Mouse (Mus musculus): Measurements from ENCODE around the gene Tnf. TPM values are rescaled to one million over a fixed set of nuclear protein-coding genes. Genes with fewer than 3 reads are reported as not detected.

The Tnf gene
- polyA plus RNA-seq, 1 experiment from 2014 or later, result 0.74 TPM

DNA sequence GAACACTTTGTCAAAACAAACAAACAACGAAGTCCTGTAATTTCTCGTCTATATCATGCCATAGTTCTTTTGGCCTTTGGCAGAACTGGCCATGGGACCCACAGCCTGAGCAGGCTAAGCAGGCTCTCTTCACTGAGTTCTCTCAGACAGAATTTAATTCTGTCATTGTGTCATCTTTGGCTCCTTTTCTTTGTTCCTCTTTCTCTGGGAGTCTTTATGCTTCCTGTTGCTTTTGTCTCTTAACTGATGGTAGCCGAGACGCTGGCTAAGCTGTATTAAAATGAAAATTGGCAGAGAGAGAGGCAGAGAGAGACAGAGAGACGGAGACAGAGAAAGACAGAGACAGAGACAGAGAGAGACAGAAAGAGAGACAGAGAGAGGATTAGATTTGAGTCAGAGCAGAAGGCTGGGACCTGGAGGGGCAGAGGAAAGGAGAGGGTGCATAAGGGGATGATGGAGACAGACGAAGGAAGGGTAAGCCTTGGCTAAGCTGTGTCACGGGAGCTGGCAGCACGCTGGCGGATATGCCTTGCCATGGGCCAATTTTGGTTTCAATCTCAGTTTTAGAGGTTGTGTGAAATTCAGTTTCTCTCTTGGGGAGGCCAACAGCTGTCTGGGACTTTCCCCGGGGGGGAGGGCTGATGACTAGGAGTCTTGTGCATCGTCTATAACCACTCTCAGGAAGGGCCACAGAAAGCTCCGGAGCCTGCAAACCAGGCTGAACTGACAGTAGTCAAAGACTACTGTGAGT, 8.2 kb upstream of the Tnf start:
- Histone ChIP-seq H3K4me2 (ENCODE audit: low read depth, low read length) (no peak overlapping the region), H3K4me1 (ENCODE audit: control insufficient read depth, insufficient read depth, low read length) (no peaks in the 10 kb centered on the region), H3K9me3 (ENCODE audit: control insufficient read depth, low read length) (no peaks in the 10 kb centered on the region), H3K27ac (replicated peaks; ENCODE audit: low read depth, low read length) (no peak overlapping the region), H3K4me3 (ENCODE audit: low read depth, low read length) (no peak overlapping the region), H3K27me3 (replicated peaks; ENCODE audit: control insufficient read depth, insufficient read depth, low read length) (0 out of 2 replicates have a peak, but pooled peaks cover 4% of the 10 kb centered on the region), H3K36me3 (ENCODE audit: control insufficient read depth, insufficient read depth, low read length) (no peaks in the 10 kb centered on the region), H3K9ac (ENCODE audit: low read depth, low read length) (no peak overlapping the region)
- ATAC-seq (ENCODE audit: low read depth) (no peak), DNase-seq (ENCODE audit: low spot score) (no peak)
- WGBS, result 75% methylated on average over 12 of the region's 12 CpGs

DNA sequence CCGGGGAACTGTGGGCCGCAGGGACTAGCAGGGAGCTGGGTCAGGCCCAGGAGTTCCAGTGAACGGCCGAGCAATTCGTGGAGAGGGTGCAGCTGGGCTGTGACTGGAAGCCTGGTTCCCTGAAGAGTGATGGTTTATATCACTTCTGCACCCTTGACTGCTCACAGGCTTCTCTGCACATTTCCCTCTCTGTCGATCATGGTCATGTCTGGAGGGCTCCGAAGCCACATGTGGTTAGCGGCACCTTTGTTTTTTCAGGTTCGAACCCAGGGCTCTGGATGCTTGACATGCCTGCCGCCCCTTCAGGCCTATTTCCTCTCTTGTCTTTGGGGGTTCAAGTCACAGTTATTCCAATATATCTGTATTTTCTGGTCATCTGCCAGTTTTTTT, 3.6 kb upstream of the Tnf start:
- Histone ChIP-seq H3K27ac (replicated peaks; ENCODE audit: low read depth, low read length) (no peak overlapping the region), H3K4me3 (ENCODE audit: low read depth, low read length) (no peak overlapping the region), H3K4me1 (ENCODE audit: control insufficient read depth, insufficient read depth, low read length) (no peaks in the 10 kb centered on the region), H3K4me2 (ENCODE audit: low read depth, low read length) (no peak overlapping the region), H3K9ac (ENCODE audit: low read depth, low read length) (no peak overlapping the region), H3K9me3 (ENCODE audit: control insufficient read depth, low read length) (no peaks in the 10 kb centered on the region), H3K36me3 (ENCODE audit: control insufficient read depth, insufficient read depth, low read length) (no peaks in the 10 kb centered on the region), H3K27me3 (replicated peaks; ENCODE audit: control insufficient read depth, insufficient read depth, low read length) (peaks cover 22% of the 10 kb centered on the region)
- DNase-seq (ENCODE audit: low spot score), result no peak
- no peak for ATAC-seq (ENCODE audit: low read depth)
- WGBS, result 52% methylated on average over 10 of the region's 10 CpGs

DNA sequence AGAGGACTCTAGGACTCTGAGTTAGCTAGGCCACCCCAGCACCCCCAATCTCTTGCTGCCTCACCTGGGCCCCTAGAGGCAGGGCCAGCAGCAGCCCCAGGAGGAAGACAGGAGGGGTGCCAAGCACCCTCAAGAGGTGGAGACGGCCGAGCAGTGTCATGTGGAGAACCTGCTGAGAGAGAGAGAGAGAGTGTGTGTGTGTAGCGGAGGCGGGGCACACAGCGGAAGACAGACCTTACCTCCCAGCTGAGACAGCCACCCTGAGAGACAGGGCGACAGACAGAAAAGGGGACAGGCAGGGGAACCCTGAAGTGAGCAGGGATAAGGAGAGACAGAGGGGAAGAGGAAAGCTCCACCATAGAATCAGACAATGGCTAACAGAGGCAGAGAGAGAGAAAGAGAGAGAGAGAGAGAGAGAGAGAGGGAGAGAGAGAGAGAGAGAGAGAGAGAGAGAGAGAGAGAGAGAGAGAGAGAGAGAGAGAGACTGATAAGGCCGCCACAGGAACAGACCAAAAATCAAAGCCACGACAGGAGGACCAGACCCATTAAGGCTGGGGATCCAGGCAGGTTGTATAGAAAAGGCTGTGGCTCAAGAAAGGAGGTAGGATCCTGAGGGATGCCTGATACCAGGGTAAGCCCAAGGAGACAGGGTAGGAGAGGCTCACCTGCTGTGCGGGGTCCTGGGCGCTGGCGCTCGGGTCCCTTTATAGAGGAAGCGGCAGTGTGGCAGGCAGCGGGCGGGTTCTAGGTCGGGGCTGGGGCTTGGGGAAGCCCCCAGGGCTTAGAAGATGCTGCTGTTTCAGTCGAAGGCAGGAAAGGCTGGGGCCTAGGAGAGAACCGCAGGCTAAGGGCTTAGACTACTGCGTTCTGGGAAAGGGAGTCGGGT, 2.9 kb upstream of the Tnf start, which contains the start of gene Lta:
Gene Lta (minus strand): TSS at position 858 of the 886 bp plus-strand sequence.
- Histone ChIP-seq H3K27ac (replicated peaks; ENCODE audit: low read depth, low read length) (no peak within 1 kb of the TSS), H3K27me3 (replicated peaks; ENCODE audit: control insufficient read depth, insufficient read depth, low read length) (peaks cover 22% of the 10 kb centered on the region), H3K4me1 (ENCODE audit: control insufficient read depth, insufficient read depth, low read length) (no peaks in the 10 kb centered on the region), H3K4me3 (ENCODE audit: low read depth, low read length) (no peak within 1 kb of the TSS), H3K4me2 (ENCODE audit: low read depth, low read length) (no peak within 1 kb of the TSS), H3K9ac (ENCODE audit: low read depth, low read length) (no peak within 1 kb of the TSS; the same call in 1 of the 2 replicates), H3K9me3 (ENCODE audit: control insufficient read depth, low read length) (no peaks in the 10 kb centered on the region), H3K36me3 (ENCODE audit: control insufficient read depth, insufficient read depth, low read length) (no peaks in the 10 kb centered on the region)
- WGBS, result 18% methylated on average over 15 of the region's 20 CpGs
- no peak for ATAC-seq (ENCODE audit: low read depth)
- DNase-seq (ENCODE audit: low spot score), result no peak

DNA sequence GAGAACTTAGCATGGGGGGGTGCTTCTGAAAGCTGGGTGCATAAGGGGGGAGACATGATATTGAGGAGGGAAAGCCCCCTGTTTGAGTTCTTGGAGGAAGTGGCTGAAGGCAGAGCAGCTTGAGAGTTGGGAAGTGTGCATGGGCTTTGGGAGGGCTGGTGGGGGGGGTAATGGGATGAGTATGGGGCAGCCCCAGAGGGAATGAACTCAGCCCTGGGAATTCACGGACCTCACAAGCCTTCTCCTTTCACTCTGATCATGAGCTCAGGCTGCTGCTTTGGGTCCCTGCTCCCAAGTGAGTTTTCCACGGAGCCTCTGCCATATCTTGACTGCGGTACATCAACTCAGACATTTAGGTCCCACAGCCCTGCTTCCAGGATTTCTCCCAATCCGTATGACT, 635 bp upstream of the Tnf start:
- Histone ChIP-seq H3K27ac (replicated peaks; ENCODE audit: low read depth, low read length) (no peak overlapping the region), H3K27me3 (replicated peaks; ENCODE audit: control insufficient read depth, insufficient read depth, low read length) (peaks cover 28% of the 10 kb centered on the region), H3K4me1 (ENCODE audit: control insufficient read depth, insufficient read depth, low read length) (no peaks in the 10 kb centered on the region), H3K9me3 (ENCODE audit: control insufficient read depth, low read length) (no peaks in the 10 kb centered on the region), H3K4me3 (ENCODE audit: low read depth, low read length) (no peak overlapping the region), H3K9ac (ENCODE audit: low read depth, low read length) (no peak overlapping the region), H3K4me2 (ENCODE audit: low read depth, low read length) (no peak overlapping the region), H3K36me3 (ENCODE audit: control insufficient read depth, insufficient read depth, low read length) (no peaks in the 10 kb centered on the region)
- 70% methylated on average over 4 of the region's 4 CpGs for WGBS
- no peak for ATAC-seq (ENCODE audit: low read depth)
- DNase-seq (ENCODE audit: low spot score), result no peak

DNA sequence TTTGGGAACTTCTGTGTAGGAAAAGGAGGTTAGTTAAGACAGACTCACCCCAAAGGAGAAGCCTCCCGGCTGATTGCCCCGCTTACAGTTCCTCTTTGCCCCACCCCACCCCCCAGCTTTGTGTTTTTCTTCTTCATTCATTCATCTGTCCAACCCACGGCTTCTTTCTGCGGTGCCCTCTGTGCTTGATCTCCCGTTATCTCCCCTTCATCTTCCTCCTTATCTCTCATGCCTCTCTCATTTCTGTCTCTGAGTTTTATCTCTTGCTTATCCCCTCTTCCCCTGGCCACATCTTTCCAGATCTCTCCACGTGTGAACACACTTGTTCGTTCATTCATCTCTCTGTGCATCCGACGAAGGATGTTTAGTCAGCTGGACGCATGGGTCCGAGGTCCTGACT, 679 bp downstream of the Tnf start:
- Histone ChIP-seq H3K9me3 (ENCODE audit: control insufficient read depth, low read length) (no peaks in the 10 kb centered on the region), H3K27me3 (replicated peaks; ENCODE audit: control insufficient read depth, insufficient read depth, low read length) (peaks cover 38% of the 10 kb centered on the region), H3K4me1 (ENCODE audit: control insufficient read depth, insufficient read depth, low read length) (peaks cover 1% of the 10 kb centered on the region; the same call in 1 of the 2 replicates), H3K27ac (replicated peaks; ENCODE audit: low read depth, low read length) (no peak overlapping the region), H3K4me2 (ENCODE audit: low read depth, low read length) (no peak overlapping the region), H3K4me3 (ENCODE audit: low read depth, low read length) (0 out of 2 replicates have a peak overlapping the region, but pooled peaks have one; percentile 1), H3K36me3 (ENCODE audit: control insufficient read depth, insufficient read depth, low read length) (no peaks in the 10 kb centered on the region), H3K9ac (ENCODE audit: low read depth, low read length) (no peak overlapping the region)
- DNase-seq (ENCODE audit: low spot score) (no peak), ATAC-seq (ENCODE audit: low read depth) (no peak)
- WGBS, result 83% methylated on average over 11 of the region's 11 CpGs

DNA sequence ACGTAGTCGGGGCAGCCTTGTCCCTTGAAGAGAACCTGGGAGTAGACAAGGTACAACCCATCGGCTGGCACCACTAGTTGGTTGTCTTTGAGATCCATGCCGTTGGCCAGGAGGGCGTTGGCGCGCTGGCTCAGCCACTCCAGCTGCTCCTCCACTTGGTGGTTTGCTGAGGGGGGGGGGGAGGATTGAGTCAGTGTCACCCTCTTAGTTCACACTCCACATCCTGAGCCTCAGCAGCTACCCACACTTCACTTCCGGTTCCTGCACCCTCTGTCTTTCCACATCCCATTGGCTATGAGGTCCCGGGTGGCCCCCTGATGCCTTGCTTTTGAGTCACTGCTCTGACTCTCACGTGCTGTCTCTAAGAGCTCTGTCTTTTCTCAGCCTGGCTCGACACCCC, 1.4 kb downstream of the Tnf start:
- peaks cover 8% of the 10 kb centered on the region; the same call in 1 of the 2 replicates for H3K4me1 ChIP-seq (ENCODE audit: control insufficient read depth, insufficient read depth, low read length)
- no peak overlapping the region for H3K4me3 ChIP-seq (ENCODE audit: low read depth, low read length)
- H3K27ac ChIP-seq (replicated peaks; ENCODE audit: low read depth, low read length), result no peak overlapping the region
- 79% methylated on average over 9 of the region's 11 CpGs for WGBS
- DNase-seq (ENCODE audit: low spot score) (no peak), ATAC-seq (ENCODE audit: low read depth) (no peak)
- H3K36me3 ChIP-seq (ENCODE audit: control insufficient read depth, insufficient read depth, low read length), result no peaks in the 10 kb centered on the region
- peaks cover 46% of the 10 kb centered on the region for H3K27me3 ChIP-seq (replicated peaks; ENCODE audit: control insufficient read depth, insufficient read depth, low read length)
- no peaks in the 10 kb centered on the region for H3K9me3 ChIP-seq (ENCODE audit: control insufficient read depth, low read length)
- no peak overlapping the region for H3K4me2 ChIP-seq (ENCODE audit: low read depth, low read length)
- H3K9ac ChIP-seq (ENCODE audit: low read depth, low read length), result no peak overlapping the region

DNA sequence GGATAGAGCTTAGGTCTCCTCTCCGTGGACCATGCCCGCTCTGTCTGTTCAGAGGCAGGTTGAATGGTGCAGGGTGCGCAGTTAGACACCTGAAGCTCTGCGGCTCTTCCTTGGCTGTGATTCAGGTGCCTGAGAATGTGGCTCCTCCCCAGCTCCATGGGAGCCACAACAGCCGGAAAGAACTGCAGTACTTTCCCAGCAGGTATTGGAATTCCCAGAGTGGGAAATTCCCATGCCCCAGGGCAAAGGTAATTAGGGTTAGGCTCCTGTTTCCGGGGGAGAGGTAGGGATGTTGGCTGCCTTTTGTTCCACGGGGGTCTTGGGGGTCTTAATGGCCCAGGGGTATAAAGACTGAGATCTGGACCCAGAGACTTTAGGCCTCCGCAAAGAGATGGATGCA, 2.9 kb downstream of the Tnf start:
- Histone ChIP-seq H3K27ac (replicated peaks; ENCODE audit: low read depth, low read length) (no peak overlapping the region), H3K27me3 (replicated peaks; ENCODE audit: control insufficient read depth, insufficient read depth, low read length) (peaks cover 50% of the 10 kb centered on the region), H3K4me1 (ENCODE audit: control insufficient read depth, insufficient read depth, low read length) (peaks cover 11% of the 10 kb centered on the region; the same call in 1 of the 2 replicates), H3K4me2 (ENCODE audit: low read depth, low read length) (no peak overlapping the region), H3K9me3 (ENCODE audit: control insufficient read depth, low read length) (no peaks in the 10 kb centered on the region), H3K4me3 (ENCODE audit: low read depth, low read length) (no peak overlapping the region), H3K9ac (ENCODE audit: low read depth, low read length) (no peak overlapping the region), H3K36me3 (ENCODE audit: control insufficient read depth, insufficient read depth, low read length) (no peaks in the 10 kb centered on the region)
- ATAC-seq (ENCODE audit: low read depth) (no peak), DNase-seq (ENCODE audit: low spot score) (no peak)
- 14% methylated on average over 8 of the region's 8 CpGs for WGBS

DNA sequence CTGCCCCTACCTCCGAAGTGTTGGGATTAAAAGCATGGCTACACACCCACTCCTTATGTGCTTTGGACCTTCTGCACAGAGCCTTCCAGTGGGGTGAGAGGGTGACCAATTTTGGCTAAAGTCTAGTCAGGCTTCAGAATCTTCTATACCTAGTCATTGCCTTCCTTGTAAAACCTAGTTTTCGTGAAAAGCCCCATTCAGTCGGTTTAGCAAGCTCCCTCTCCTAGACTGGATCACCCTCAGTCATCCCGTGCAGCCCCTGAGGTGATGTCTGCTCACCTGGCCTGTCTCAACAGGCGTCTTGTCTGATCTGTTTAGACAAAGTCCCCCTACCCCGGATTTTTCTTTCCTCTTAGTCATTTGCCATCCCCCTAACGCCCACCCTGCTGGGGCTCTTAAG, 3.8 kb downstream of the Tnf start:
- Histone ChIP-seq H3K27ac (replicated peaks; ENCODE audit: low read depth, low read length) (no peak overlapping the region), H3K36me3 (ENCODE audit: control insufficient read depth, insufficient read depth, low read length) (no peaks in the 10 kb centered on the region), H3K27me3 (replicated peaks; ENCODE audit: control insufficient read depth, insufficient read depth, low read length) (peaks cover 43% of the 10 kb centered on the region), H3K4me1 (ENCODE audit: control insufficient read depth, insufficient read depth, low read length) (peaks cover 11% of the 10 kb centered on the region; the same call in 1 of the 2 replicates), H3K4me2 (ENCODE audit: low read depth, low read length) (no peak overlapping the region), H3K9ac (ENCODE audit: low read depth, low read length) (no peak overlapping the region), H3K9me3 (ENCODE audit: control insufficient read depth, low read length) (no peaks in the 10 kb centered on the region), H3K4me3 (ENCODE audit: low read depth, low read length) (no peak overlapping the region)
- no peak for ATAC-seq (ENCODE audit: low read depth)
- 59% methylated on average over 7 of the region's 7 CpGs for WGBS
- DNase-seq (ENCODE audit: low spot score), result no peak
